Mouse (Mus musculus): ENCODE data around the gene Col2a1.

GRCm38 (mm10) chr15:97991285-97991895 lies 13.1 kb downstream of the Col2a1 start:
- no peak for TF ChIP-seq CTCF (IDR thresholded peaks at IDR 0.05; ENCODE audit: borderline replicate concordance, extremely low read depth, insufficient read depth, insufficient read length)
- TF ChIP-seq POLR2A (IDR thresholded peaks at IDR 0.05; ENCODE audit: borderline replicate concordance, extremely low read depth, insufficient read depth, insufficient read length, poor library complexity, severe bottlenecking): no peak
